Mouse (Mus musculus) spleen, postnatal 36 days (tissue): ENCODE measurements at regions not wholly inside any gene's neighbourhood (a gene's known extent, or its start where the extent isn't known, plus 50 kb on each side); places are given as distances from the start of the nearest gene placed in this dataset.

Experiments
- DNase-seq, 2 experiments: peaks; one replicate each; pipeline ENCODE4 v3.0.0; 2022; ENCODE audit warnings: low spot score in 2 of 2, mixed read lengths in 1 of 2

GRCm38 (mm10) chr9:43600396-43600795 lies 143.4 kb upstream of the Nectin1 start:
- no peak for DNase-seq

GRCm38 (mm10) chr9:43617632-43618031 lies 126.2 kb upstream of the Nectin1 start:
- DNase-seq = no peak

GRCm38 (mm10) chr9:43627558-43627957 lies 116.2 kb upstream of the Nectin1 start:
- no peak for DNase-seq

GRCm38 (mm10) chr9:43628786-43629185 lies 115.0 kb upstream of the Nectin1 start:
- DNase-seq = no peak

GRCm38 (mm10) chr9:43636372-43636965 lies 107.3 kb upstream of the Nectin1 start:
- no peak for DNase-seq

- no peak for DNase-seq
These were observed 85.6 kb upstream of the Nectin1 start for GRCm38 (mm10) chr9:43658186-43658585.

GRCm38 (mm10) chr9:43659237-43659636 lies 84.5 kb upstream of the Nectin1 start:
- no peak for DNase-seq

- DNase-seq = no peak
These were observed 83.6 kb upstream of the Nectin1 start for GRCm38 (mm10) chr9:43660151-43660550.

GRCm38 (mm10) chr9:43660896-43661563 lies 82.8 kb upstream of the Nectin1 start:
- DNase-seq = no peak

GRCm38 (mm10) chr9:43661646-43662045 lies 82.1 kb upstream of the Nectin1 start:
- no peak for DNase-seq

- no peak for DNase-seq
These were observed 76.4 kb upstream of the Nectin1 start for GRCm38 (mm10) chr9:43667386-43667785.

GRCm38 (mm10) chr9:43667974-43668373 lies 75.8 kb upstream of the Nectin1 start:
- no peak for DNase-seq

GRCm38 (mm10) chr9:43668731-43669130 lies 75.1 kb upstream of the Nectin1 start:
- DNase-seq = no peak

GRCm38 (mm10) chr9:43670563-43670962 lies 73.2 kb upstream of the Nectin1 start:
- DNase-seq = no peak

GRCm38 (mm10) chr9:43673171-43673680 lies 70.6 kb upstream of the Nectin1 start:
- no peak for DNase-seq

- DNase-seq = no peak
These were observed 69.5 kb upstream of the Nectin1 start for GRCm38 (mm10) chr9:43674321-43674720.

GRCm38 (mm10) chr9:43676011-43676410 lies 67.8 kb upstream of the Nectin1 start:
- DNase-seq = no peak

GRCm38 (mm10) chr9:43679331-43679730 lies 64.5 kb upstream of the Nectin1 start:
- DNase-seq = no peak

GRCm38 (mm10) chr9:43681317-43681716 lies 62.5 kb upstream of the Nectin1 start:
- DNase-seq = no peak

- no peak for DNase-seq
These were observed 61.7 kb upstream of the Nectin1 start for GRCm38 (mm10) chr9:43682102-43682501.

- DNase-seq = no peak
These were observed 59.2 kb upstream of the Nectin1 start for GRCm38 (mm10) chr9:43684596-43684995.

GRCm38 (mm10) chr9:43692015-43692414 lies 51.8 kb upstream of the Nectin1 start:
- no peak for DNase-seq

- DNase-seq = no peak
These were observed 51.2 kb upstream of the Nectin1 start for GRCm38 (mm10) chr9:43692538-43692937.
